Mouse (Mus musculus): Measurements from ENCODE around the gene Krt10. TPM values are rescaled to one million over a fixed set of nuclear protein-coding genes. Genes with fewer than 3 reads are reported as not detected.

Gene Krt10
- polyA plus RNA-seq (2015; fragmentation: Nextera tagmentation; extraction: Ambion mirVana): 24.4 and 25.0 TPM in 2 replicates

DNA sequence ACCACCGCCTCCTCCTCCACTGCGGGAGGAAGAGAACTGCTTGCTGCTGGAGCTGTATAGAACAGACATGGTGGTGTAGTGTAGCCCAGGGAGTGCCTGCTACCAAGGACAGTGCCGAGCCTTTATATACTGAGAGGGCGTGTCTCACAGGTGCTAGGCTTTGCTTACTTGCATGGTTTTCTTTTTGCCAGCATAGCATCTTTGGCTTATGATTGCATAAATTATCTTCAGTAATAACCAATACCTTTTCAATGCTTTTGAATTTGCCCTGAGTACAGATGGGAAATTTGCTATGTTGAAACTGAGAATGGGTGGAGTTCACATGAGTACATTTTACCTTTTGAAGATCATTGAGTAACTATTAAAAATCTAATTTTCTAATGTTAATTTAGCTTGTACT lies at the start of gene Krt10:
Gene Krt10 (minus strand): TSS at position 101 of the 400 bp plus-strand sequence.
- no peak within 1 kb of the TSS for H3K4me2 ChIP-seq
- no peaks in the 10 kb centered on the region for H3K36me3 ChIP-seq (replicated peaks)
- H3K4me3 ChIP-seq: no peak within 1 kb of the TSS
- H3K27me3 ChIP-seq (replicated peaks): no peaks in the 10 kb centered on the region
- no peaks in the 10 kb centered on the region for H3K9me3 ChIP-seq
- WGBS: 90% methylated on average over 4 of the region's 4 CpGs
- H3K27ac ChIP-seq: no peak within 1 kb of the TSS
- ATAC-seq (replicated peaks): no peak
- no peak within 1 kb of the TSS for H3K9ac ChIP-seq
- H3K4me1 ChIP-seq: peaks cover 18% of the 10 kb centered on the region

- ATAC-seq (replicated peaks): no peak
- WGBS: 68% methylated on average over 10 of the region's 10 CpGs
- H3K9ac ChIP-seq: no peak within 1 kb of the TSS
These were observed 48.8 kb upstream of the Krt10 start, which contains the start of gene Krt20 for GRCm38 (mm10) chr11:99437972-99438371. Gene Krt20, minus strand, starts transcription at chr11:99438150.

GRCm38 (mm10) chr11:99436625-99437024 lies 47.5 kb upstream of the Krt10 start:
- Histone ChIP-seq H3K36me3 (replicated peaks) (no peaks in the 10 kb centered on the region), H3K9ac (no peak overlapping the region), H3K27ac (no peak overlapping the region), H3K9me3 (no peaks in the 10 kb centered on the region), H3K4me3 (no peak overlapping the region), H3K4me1 (no peaks in the 10 kb centered on the region), H3K4me2 (no peak overlapping the region), H3K27me3 (replicated peaks) (no peaks in the 10 kb centered on the region)
- ATAC-seq (replicated peaks): no peak
- 58% methylated on average over 4 of the region's 4 CpGs for WGBS

More at GRCm38 (mm10) chr11:99437972-99438371, 48.8 kb upstream of the Krt10 start, which contains the start of gene Krt20:
- no peaks in the 10 kb centered on the region for H3K36me3 ChIP-seq (replicated peaks)
- H3K4me2 ChIP-seq: no peak within 1 kb of the TSS
- H3K4me1 ChIP-seq: no peaks in the 10 kb centered on the region
- H3K27me3 ChIP-seq (replicated peaks): no peaks in the 10 kb centered on the region
- H3K9me3 ChIP-seq: no peaks in the 10 kb centered on the region
- no peak within 1 kb of the TSS for H3K27ac ChIP-seq
- no peak within 1 kb of the TSS for H3K4me3 ChIP-seq

GRCm38 (mm10) chr11:99430670-99431069 lies 41.5 kb upstream of the Krt10 start:
- no peak for ATAC-seq (replicated peaks)
- H3K4me1 ChIP-seq: no peaks in the 10 kb centered on the region
- no peak overlapping the region for H3K9ac ChIP-seq
- 35% methylated on average over 12 of the region's 12 CpGs for WGBS
- no peak overlapping the region for H3K4me2 ChIP-seq
- no peak overlapping the region for H3K27ac ChIP-seq
- H3K27me3 ChIP-seq (replicated peaks): no peaks in the 10 kb centered on the region
- H3K4me3 ChIP-seq: no peak overlapping the region
- H3K36me3 ChIP-seq (replicated peaks): no peaks in the 10 kb centered on the region
- no peaks in the 10 kb centered on the region for H3K9me3 ChIP-seq

GRCm38 (mm10) chr11:99422159-99422558 lies 33.0 kb upstream of the Krt10 start, which contains the start of gene Krt12:
Gene Krt12, minus strand, starts transcription at chr11:99422259.
- H3K4me3 ChIP-seq: no peak within 1 kb of the TSS
- no peaks in the 10 kb centered on the region for H3K27me3 ChIP-seq (replicated peaks)
- H3K4me2 ChIP-seq: no peak within 1 kb of the TSS
- H3K9me3 ChIP-seq: no peaks in the 10 kb centered on the region
- H3K4me1 ChIP-seq: no peaks in the 10 kb centered on the region
- 85% methylated on average over 10 of the region's 10 CpGs for WGBS
- H3K27ac ChIP-seq: no peak within 1 kb of the TSS
- ATAC-seq (replicated peaks): no peak
- no peaks in the 10 kb centered on the region for H3K36me3 ChIP-seq (replicated peaks)
- H3K9ac ChIP-seq: no peak within 1 kb of the TSS

GRCm38 (mm10) chr11:99420586-99420985 lies 31.4 kb upstream of the Krt10 start:
- Histone ChIP-seq H3K27ac (no peak overlapping the region), H3K4me2 (no peak overlapping the region), H3K27me3 (replicated peaks) (no peaks in the 10 kb centered on the region), H3K36me3 (replicated peaks) (no peaks in the 10 kb centered on the region), H3K4me3 (no peak overlapping the region), H3K9ac (no peak overlapping the region), H3K9me3 (no peaks in the 10 kb centered on the region), H3K4me1 (no peaks in the 10 kb centered on the region)
- WGBS: 66% methylated on average over 10 of the region's 10 CpGs
- no peak for ATAC-seq (replicated peaks)

GRCm38 (mm10) chr11:99417819-99418218 lies 28.7 kb upstream of the Krt10 start:
- no peaks in the 10 kb centered on the region for H3K9me3 ChIP-seq
- no peaks in the 10 kb centered on the region for H3K27me3 ChIP-seq (replicated peaks)
- H3K4me1 ChIP-seq: no peaks in the 10 kb centered on the region
- no peak overlapping the region for H3K9ac ChIP-seq
- no peak for ATAC-seq (replicated peaks)
- 72% methylated on average over 16 of the region's 16 CpGs for WGBS
- no peak overlapping the region for H3K27ac ChIP-seq
- H3K4me2 ChIP-seq: no peak overlapping the region
- H3K36me3 ChIP-seq (replicated peaks): no peaks in the 10 kb centered on the region
- H3K4me3 ChIP-seq: no peak overlapping the region

DNA sequence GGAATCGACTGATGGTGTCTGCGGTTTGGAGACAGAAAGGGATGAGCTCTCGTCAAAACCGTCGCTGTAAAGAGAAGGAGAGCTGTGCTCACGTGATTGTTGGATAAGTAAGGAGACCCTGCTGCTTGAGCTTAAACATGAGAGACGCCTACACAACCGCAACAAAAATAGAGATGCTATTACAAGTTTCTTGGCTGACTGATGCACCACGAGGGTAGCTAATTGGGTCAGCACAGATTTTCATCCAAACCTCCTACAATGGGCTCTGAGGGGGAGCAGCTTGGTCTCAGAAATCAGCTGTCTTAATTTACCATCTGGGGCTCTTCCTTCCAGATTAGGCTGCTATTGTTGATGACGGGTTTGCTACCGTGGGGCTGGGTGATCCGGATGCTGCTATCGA lies 27.7 kb upstream of the Krt10 start:
- Histone ChIP-seq H3K4me3 (no peak overlapping the region), H3K36me3 (replicated peaks) (no peaks in the 10 kb centered on the region), H3K9ac (no peak overlapping the region), H3K4me1 (no peaks in the 10 kb centered on the region), H3K4me2 (no peak overlapping the region), H3K27me3 (replicated peaks) (no peaks in the 10 kb centered on the region), H3K27ac (no peak overlapping the region), H3K9me3 (no peaks in the 10 kb centered on the region)
- 76% methylated on average over 13 of the region's 13 CpGs for WGBS
- no peak for ATAC-seq (replicated peaks)

DNA sequence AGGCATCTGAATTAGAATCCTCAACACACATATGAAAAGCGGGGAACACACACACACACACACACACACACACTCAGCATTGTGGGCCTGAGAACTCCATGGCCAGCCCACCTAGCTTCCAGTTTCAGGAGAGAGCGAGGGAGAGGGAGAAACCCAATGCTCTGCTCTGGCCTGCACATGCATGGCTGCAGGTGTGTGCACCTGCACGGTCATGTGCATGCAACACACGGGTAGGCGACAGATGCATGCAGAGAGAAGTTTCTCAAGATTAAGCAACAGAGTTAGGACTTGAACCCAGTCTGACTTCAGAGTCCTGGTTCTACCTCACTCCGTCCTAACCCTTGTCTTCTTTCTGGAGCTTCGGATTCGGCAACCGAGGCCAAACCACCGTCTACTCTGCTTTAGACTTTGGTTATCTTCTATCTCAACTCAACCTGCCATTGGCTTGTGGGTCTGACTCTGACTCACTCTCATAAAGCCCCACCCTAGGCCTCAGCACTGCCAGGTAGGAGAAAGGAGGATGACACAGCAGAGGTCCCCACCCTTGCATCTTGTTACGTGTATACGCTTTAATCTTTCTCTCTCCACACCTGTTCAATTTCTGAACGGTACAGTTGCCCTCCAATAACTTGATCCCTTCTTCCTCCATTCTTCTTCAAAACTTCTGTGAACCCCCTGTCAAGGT lies 25.4 kb upstream of the Krt10 start:
- no peak overlapping the region for H3K4me3 ChIP-seq
- ATAC-seq (replicated peaks): no peak
- no peak overlapping the region for H3K4me2 ChIP-seq
- 90% methylated on average over 13 of the region's 13 CpGs for WGBS
- no peak overlapping the region for H3K9ac ChIP-seq
- H3K4me1 ChIP-seq: no peaks in the 10 kb centered on the region
- no peak overlapping the region for H3K27ac ChIP-seq
- H3K9me3 ChIP-seq: no peaks in the 10 kb centered on the region
- H3K36me3 ChIP-seq (replicated peaks): no peaks in the 10 kb centered on the region
- H3K27me3 ChIP-seq (replicated peaks): no peaks in the 10 kb centered on the region

GRCm38 (mm10) chr11:99413247-99413646 lies 24.1 kb upstream of the Krt10 start:
- Histone ChIP-seq H3K4me3 (no peak overlapping the region), H3K27me3 (replicated peaks) (no peaks in the 10 kb centered on the region), H3K9ac (no peak overlapping the region), H3K4me1 (no peaks in the 10 kb centered on the region), H3K4me2 (no peak overlapping the region), H3K9me3 (no peaks in the 10 kb centered on the region), H3K27ac (no peak overlapping the region), H3K36me3 (replicated peaks) (no peaks in the 10 kb centered on the region)
- no peak for ATAC-seq (replicated peaks)
- WGBS: 23% methylated on average over 6 of the region's 6 CpGs

DNA sequence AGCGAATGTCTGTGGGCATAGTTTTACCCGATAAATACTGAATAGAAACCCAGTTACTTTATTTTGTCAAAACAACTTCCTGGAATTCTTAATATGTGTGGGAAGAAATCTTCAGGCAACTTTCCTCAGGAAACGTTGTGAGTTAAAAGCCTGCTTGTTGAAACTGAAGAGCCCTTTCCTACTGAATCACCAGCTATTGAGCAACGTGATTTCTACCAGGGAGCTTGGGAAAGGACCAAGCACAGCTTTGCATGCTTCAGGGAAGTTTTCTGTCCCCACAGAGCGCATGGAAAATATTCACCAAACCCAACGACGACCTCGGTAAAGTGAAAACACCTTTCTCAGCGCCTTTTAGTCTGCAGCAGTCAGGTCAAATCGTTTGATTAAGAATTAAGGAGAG lies 17.0 kb upstream of the Krt10 start:
- Histone ChIP-seq H3K9ac (no peak overlapping the region), H3K36me3 (replicated peaks) (no peaks in the 10 kb centered on the region), H3K4me1 (no peaks in the 10 kb centered on the region), H3K27ac (no peak overlapping the region), H3K4me2 (no peak overlapping the region), H3K27me3 (replicated peaks) (0 out of 2 replicates have a peak, but pooled peaks cover 2% of the 10 kb centered on the region), H3K9me3 (no peaks in the 10 kb centered on the region), H3K4me3 (no peak overlapping the region)
- ATAC-seq (replicated peaks): no peak
- WGBS: 72% methylated on average over 10 of the region's 10 CpGs

DNA sequence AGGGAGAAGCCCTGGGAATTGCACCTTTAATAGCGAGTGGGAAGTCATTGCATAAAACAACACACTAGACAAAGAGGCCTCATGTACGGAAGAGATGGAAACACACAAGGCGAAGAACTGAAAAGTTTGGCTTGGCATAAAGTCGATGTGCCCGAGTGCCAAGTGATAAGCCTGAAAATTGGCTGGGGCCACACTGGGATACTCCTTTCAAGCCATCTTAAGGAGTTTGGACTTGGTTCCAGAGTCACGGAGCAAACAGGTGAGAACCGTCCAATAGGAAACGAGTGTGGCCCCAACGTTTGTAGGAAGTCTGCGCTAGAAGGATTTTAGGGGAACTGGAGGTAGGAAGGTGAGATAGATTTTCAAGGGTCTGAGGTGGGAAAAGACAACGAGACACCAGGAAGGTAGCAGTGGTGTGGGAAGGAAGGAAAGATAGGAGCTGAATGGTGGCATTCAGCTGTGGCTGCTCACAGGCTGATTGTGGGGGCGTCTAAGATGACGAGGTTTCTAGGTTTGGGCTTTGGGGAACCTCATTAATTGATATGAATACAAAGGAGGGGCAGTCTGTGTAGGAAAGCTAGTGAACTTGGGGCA lies 10.9 kb upstream of the Krt10 start:
- Histone ChIP-seq H3K4me3 (no peak overlapping the region), H3K9ac (no peak overlapping the region), H3K36me3 (replicated peaks) (no peaks in the 10 kb centered on the region), H3K4me2 (no peak overlapping the region), H3K9me3 (no peaks in the 10 kb centered on the region), H3K27ac (no peak overlapping the region), H3K27me3 (replicated peaks) (0 out of 2 replicates have a peak, but pooled peaks cover 6% of the 10 kb centered on the region), H3K4me1 (0 out of 2 replicates have a peak, but pooled peaks cover 5% of the 10 kb centered on the region)
- 89% methylated on average over 13 of the region's 13 CpGs for WGBS
- no peak for ATAC-seq (replicated peaks)

GRCm38 (mm10) chr11:99398832-99399231 lies 9.7 kb upstream of the Krt10 start:
- Histone ChIP-seq H3K27ac (no peak overlapping the region), H3K9me3 (no peaks in the 10 kb centered on the region), H3K27me3 (replicated peaks) (0 out of 2 replicates have a peak, but pooled peaks cover 6% of the 10 kb centered on the region), H3K4me1 (0 out of 2 replicates have a peak, but pooled peaks cover 5% of the 10 kb centered on the region), H3K36me3 (replicated peaks) (no peaks in the 10 kb centered on the region), H3K4me3 (no peak overlapping the region), H3K4me2 (no peak overlapping the region), H3K9ac (no peak overlapping the region)
- no peak for ATAC-seq (replicated peaks)
- WGBS: 42% methylated on average over 8 of the region's 8 CpGs

Data from midbrain, embryonic 15.5 days (tissue).